Mouse (Mus musculus): ENCODE measurements around the gene 1700122O11Rik.

Gene 1700122O11Rik

DNA sequence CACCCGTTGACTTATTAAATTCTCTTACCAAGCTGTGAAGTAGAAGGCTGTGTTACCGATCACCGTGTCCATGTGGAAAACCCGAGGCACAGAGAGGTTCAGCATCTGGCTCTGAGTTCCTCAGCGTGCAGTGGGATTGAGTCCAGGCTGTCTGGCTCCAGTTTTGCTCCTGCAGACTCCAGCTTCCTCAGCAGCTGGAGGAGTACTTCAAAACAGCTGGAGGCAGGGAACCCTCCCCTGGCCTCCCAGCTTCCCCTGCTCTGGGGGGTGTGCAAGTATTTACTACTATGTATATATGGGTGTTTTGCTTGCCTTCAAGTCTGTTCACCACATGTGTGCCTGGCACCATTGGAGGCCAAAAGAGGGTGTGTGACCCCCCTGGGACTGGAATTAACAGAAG, 9.8 kb downstream of the 1700122O11Rik start:
- no peak for DNase-seq (ENCODE audit: low read depth, low spot score)

DNA sequence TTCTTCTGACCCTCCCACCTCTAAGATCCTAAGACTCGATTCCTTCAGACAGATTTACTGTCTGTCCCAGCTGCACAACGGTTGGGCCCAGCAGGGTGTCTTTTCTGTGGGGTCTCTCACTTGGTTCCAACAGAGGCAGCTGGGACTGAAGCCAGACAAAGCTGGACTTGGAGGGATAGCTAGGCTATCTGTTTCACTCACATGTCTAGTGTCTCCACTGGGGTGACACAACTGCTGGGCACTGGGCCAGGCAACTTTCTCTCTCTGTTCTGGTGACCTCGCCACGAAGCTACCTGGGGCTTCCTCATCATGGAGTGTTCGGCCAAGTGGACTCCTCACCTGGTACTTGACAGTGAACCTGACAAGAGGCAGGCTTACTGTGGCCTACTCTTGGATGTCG, 10.4 kb downstream of the 1700122O11Rik start:
- DNase-seq (ENCODE audit: low read depth, low spot score), result no peak

DNA sequence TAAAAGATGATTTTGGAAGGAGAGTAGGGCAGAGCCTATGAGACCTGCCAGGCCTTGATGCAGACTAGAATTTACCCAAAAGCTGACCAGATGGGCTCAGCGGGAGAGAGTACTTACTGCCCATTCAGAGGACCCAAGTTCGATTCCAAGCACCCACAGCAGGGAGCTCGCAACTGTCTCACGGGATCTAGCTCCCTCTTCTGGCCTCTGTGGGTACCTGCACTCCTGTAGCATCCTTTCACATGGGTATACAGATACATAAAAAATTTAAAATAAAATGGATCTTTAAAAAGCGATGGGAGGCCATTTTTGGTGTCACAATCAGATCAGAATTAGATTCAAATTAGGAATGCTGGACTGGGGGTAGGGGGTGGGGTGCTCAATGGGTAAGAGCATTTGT, 11.1 kb downstream of the 1700122O11Rik start:
- DNase-seq (ENCODE audit: low read depth, low spot score), result no peak

DNA sequence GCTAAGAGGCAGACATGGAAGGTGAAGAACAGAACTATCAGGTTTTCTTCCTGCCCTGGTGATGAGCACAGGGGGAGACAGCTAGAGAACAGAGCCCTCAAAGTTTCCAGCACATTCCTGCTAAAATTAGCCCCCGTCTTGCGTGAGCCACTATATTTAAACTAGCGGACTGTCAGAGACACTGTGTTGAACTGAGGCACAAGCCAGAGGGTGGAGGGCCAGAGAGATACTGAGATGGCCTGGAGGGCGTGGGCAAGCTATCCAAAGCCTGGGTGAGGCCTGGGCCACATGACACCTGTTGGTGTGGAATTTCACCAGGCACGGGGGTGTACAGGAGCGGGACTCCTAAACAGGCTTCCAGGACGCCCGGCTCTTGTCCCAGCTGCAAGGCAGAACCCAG, 14.0 kb downstream of the 1700122O11Rik start:
- no peak for DNase-seq (ENCODE audit: low read depth, low spot score)

DNA sequence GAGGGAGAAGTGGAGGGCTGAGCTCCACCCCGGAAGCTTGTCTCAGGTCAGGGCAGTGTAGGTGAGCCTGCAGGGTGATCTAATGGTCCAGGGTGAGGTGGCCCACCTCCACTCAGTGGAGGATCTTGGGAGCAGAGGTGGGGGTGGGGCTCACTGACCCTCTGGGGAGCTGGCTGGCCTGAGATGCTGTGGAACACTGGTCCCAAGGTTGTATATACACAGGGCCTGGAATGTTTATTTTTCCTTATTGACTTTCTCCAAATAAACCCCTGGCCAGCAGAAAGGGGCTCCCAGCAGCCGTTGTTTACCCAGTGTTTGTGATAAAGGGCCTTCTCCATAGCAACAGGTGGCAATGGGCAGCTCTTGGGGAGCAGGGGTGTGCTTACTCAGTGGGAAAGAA, 18.5 kb downstream of the 1700122O11Rik start:
- DNase-seq (ENCODE audit: low read depth, low spot score), result no peak

DNA sequence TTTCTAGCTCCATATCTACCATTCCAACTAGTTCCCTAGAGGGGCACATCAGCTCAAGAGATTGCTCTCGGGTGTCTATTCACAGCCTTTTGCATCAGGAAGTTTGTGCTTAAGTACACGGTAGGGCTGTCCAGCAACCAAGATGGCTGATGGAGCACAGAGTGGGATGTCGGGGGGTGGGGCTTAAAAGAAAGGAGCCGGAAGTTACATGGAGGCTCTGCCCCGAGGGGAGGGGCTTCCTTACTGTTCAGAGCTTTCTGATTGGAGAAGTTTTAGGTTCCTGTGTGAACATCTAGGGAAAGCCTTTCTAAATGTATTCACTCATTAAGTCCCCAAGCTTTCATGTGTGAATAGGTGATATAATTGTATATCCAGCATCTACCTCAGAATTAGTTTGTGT, 21.5 kb downstream of the 1700122O11Rik start:
- no peak for DNase-seq (ENCODE audit: low read depth, low spot score)

DNA sequence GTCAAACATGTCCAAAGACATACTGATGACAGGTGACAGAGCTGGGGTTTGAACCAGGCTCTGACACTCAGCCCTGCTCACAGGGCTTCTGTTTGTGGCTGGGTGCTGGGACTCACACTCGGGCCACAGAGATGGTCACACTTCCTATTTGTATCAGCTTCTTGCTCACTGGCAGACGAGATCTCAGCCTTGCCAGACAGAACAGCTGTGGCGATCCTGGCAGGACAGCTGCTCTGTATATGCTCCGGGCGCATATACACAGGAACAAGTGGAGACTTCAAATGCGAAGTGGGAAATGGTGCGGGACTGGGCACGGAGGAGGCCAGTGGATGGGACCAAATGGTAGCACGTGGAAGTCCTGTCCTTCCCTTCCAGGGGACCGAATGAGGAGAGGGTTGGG, 25.5 kb downstream of the 1700122O11Rik start:
- no peak for DNase-seq (ENCODE audit: low read depth, low spot score)

DNA sequence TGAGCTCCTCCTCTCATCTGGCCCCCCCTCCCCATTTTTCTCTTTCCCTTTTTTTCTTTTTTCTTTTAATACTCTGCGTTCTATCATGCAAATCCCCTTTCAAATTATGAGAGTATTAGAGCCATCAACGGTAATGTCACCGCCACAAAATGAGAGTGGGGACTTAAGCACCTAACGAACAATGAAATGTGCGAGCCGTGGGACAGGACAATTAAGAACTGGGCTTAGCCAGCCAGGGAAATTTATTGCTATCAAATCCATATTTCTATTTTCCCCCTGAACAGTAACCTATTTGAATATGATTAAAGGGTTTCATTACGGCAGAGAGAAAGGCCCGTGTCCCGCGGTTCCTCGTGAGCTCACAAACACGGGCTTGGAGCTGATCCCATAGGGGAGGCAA, 27.0 kb downstream of the 1700122O11Rik start:
- no peak for DNase-seq (ENCODE audit: low read depth, low spot score)

DNA sequence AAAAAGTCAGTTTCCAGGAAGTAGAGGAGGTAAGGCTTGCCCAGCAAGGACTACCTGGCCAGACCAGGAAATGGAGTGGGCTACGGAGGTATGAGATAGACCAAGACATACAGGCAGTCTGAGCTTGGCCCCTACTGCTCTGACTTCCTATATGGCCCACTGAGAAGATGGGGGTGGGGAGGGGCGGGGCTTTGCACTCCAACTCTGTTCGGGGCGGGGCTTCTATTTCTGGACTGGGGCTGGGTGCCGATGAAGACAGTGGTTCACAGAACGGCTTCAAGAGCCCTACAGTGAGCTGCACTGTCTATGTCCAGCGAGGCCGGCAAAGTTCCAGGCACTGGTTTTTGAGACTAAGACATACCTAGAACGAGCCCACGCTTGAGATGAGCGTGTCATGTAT, 27.8 kb downstream of the 1700122O11Rik start:
- no peak for DNase-seq (ENCODE audit: low read depth, low spot score)

DNA sequence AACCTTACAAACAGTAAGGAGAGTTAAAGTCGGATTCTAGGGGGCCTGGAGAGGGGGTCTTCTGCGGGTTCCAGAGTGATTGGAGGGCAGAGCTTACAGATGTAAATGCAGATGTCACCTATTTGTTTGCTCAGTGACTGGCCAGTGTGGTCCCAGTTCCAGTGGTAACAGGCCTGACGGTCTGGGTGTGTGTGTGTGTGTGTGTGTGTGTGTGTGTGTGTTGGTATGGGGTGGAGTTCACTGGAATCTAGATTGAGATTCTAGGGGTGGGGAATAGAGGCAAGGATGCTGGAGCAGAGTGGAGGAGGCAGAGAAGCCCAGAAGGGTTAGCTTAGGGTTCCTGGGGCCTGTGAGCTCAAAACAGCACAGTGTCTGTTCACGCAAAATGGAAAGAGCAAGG, 32.3 kb downstream of the 1700122O11Rik start:
- no peak for DNase-seq (ENCODE audit: low read depth, low spot score)

DNA sequence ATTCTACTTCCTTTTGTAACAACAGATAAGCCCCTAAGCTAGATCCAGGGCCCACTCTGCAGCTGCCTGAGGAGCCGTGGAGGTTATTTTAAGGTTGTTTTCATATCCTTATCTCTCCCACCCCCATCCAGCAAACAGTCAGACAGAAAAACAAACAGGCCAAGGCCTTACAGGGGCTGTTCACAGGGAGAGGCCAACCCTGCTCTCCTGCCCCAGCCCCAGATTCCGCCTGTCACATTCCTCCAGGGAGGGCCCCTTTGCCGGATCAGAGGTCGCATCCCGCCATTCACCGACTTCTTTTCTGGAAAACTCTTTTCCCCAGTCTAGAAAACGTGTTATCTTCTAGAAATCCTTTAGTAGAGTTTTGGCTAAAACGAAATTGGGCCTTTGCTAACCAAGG, 33.0 kb downstream of the 1700122O11Rik start:
- DNase-seq (ENCODE audit: low read depth, low spot score), result no peak

DNA sequence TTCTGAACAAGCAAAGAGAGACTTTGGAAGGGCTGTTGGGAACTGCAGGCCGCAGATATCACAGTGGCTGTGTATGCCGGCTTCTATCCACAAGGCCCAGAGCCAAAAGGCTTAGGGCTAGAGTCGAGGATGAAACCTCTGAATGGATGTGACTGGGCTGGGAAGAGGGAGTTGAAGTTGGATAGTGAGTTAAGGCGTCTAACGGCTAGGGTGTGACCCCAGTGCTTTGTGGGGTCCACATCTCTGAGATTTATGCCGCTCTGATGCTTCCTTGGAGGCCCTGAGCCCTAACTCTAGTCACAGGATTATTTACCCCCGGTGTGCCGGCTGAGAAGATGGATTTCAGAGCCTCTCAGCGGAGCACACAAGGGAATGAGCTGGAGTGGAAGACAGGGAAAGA, 33.5 kb downstream of the 1700122O11Rik start:
- DNase-seq (ENCODE audit: low read depth, low spot score), result no peak

DNA sequence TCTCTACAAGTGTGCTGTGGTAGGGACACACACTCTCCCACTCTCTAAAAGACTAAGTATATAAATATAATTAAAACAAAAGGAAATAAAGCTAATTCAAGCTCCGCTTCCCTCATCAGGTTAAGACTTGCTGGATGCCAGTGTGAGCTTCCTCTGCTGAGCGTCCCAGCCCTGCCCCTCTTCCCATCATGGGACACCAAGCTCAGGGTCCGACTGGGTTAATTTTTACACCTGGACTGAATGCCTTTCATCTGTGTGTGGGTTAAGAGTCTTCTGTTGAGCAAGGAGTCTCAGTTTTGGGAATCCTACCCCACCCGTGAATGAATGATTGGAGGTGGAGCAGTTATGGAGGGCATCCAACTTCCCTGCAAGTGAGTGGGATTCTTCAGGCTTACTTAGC, 35.6 kb downstream of the 1700122O11Rik start:
- no peak for DNase-seq (ENCODE audit: low read depth, low spot score)

DNA sequence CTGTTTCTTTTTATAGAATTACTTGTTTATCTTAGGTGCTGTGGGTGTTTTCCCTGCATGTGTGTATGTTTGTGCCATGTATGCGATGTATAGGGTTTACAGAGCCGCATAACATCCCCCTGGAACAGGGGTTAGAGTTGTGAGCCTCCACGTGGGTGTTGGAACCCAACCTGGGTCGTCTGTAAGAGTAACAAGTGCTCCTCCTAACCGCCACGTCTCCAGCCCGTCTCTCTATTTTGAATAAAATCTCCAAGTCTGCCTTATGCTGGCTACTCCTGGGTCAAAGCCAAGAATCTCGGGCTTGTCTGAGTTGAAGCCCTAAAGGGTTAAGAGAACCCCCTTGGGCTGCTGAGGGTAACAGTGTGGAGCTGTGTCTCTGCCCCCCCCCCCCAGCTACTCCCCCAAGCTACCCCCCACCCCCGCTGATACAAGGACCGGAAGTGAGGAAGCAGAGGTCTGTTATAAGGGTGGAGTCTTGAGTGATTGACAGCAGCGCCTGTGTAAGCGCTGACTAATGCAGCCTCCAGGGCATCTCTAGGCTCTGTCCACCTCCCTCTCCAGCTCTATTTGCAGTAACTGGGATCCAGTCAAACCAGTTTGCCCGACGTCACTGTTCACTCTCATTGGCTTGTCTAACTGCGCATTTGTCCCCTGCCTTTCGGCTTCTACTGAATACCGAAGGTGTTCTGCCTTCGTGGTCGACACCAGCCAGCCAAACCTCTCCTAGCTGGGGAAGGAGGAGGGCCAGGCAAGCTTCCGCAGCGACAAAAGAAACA, 36.3 kb downstream of the 1700122O11Rik start:
- peak; percentile 42 for DNase-seq (ENCODE audit: low read depth, low spot score)

DNA sequence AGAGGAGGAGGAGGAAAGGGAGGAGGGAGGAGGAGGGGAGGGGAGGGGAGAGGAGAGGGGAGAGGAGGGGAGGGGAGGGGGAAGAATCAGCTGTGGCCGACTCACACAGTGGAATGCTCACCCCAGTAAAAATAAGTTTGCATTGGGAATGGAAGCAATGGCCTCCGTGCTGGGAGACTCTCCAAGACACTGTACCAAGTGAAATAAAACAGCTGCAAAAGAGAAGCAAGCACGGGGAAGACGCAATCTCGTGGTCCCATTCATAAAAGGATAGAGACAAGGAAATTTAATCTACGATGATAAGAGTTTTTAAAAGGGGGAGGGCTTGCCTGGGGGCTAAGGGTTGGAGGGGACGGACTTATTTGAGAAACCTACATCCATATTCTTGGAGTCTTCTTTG, 36.9 kb downstream of the 1700122O11Rik start:
- no peak for DNase-seq (ENCODE audit: low read depth, low spot score)

DNA sequence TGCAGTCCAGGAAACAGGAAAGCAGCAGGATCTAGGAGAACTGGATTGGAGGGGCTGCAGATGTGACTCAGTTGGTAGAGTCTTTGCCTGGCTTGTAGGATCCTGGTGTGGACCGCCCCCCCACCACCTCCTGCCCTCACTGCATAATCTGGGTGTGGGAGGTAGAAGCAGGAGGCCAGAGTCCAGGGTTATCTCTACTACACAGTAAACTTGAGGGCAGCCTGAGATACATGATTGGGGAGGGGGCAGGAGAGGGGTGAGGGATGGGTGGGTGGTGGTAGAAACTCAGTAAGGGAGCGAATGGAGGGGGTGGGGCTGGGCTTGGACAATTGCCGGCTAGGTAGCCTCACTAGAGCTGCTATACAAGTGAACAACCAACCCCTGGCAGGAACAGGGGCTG, 38.3 kb downstream of the 1700122O11Rik start:
- no peak for DNase-seq (ENCODE audit: low read depth, low spot score)

DNA sequence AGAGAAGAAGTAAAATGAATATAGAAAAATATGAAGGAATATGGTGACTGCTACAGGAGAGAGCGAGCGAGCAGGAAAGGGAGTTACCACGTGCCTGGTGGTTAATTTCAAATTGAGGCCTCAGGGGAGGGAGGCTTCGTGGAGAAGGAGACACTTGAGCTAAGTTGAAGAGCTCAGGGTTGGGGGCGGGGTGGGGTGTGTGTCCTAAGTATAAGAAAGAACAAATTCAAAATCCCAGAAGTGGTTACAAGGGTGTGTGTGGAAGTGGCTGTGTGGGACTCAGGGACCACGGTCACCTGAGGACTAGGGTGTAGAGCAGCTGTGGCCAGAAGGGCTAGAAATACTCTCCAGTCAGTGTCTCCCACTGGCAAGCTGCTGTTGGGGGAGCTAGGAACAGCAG, 38.7 kb downstream of the 1700122O11Rik start:
- DNase-seq (ENCODE audit: low read depth, low spot score), result no peak

DNA sequence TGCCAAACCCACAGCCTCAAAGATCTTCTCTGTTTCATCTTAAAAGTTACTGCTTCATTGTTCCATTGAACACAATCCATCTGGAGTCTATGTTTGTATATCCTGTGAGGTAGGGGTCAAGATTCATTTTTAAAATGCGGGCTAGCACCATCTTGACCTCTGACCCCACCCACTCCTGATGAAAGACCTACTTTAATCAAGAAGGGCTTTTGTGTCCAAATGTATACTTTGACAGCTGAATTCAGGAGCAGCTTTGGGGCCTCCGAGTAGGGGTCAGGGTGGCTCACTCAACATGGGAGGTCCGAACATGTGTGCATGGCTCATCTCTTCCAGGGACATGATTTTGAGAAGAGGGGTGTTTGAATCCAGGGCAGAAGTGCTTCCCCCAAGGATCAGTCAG, 40.3 kb downstream of the 1700122O11Rik start:
- DNase-seq (ENCODE audit: low read depth, low spot score), result no peak

DNA sequence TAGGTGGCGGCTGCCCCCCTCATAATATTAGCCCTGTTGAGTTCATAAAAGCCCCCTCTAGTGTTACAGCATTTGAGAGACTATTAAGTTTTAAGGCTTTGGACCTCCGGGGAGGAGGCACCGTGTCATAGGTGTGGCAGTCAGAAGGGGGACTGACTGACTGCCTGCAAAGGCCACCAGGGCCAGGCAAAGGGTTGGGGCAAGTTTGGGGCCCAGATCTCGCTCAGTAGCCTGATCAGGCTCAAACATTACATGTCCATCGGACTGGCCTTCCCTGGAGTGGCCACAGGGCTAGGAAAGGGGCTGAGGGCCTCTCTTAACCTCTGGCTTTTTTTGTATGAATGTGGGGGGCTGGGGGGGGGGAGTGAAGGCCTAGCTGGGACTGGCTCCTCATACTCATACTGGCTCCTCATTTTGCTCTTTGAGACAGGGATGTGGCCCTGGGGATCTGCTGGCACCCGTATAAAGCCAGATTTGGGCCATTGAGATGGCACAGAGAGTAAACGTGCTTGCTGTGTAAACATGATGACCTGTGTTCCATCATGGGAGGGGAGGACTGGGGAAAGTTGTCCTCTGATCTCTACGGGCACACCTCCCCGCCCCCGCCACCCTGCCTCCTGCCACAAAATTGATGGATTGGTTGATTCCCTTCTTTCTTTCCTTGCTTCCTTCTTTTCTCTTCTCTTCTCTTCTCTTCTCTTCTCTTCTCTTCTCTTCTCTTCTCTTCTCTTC, 47.5 kb downstream of the 1700122O11Rik start:
- DNase-seq (ENCODE audit: low read depth, low spot score), result no peak

DNA sequence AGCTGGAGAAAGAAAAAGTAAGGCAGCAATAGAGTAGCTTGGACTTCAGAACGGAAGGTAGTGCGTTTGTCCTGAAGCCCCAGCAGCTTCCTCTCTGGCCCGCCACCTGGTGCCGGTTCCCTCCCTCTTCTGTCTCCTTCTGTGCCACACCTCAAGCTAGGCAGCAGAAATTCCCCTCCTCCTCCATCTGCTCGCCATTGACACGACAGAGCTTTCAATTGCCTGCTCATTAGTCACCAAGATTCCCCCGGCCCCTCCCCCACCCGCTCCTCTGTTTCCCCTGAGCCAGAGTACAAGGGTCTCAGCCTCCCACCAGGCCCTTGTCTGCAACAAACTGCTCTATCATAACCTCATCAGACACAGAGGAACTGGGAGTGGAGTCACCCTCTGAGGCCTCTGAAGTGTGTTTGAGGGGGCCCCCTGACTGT, 48.1 kb downstream of the 1700122O11Rik start:
- no peak for DNase-seq (ENCODE audit: low read depth, low spot score)

DNA sequence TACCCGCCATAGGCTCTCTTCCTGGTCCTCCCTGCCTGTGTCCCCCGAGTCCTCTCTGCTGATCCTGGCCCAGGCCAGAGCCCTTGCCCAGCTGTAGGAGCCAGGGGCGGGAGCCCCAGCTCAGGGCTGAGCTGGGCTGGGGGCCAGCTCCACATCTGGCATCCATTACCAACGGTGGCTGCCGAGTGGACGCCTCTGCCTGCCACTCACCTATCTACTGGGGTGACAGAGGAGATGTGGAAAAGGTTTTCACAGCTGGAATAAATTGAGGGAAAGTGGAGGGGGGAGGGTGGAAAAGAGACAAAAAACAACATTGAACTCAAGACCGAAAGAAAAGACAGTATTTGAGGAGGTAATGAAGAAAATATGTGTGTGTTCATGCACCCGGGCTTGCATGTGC, 49.3 kb downstream of the 1700122O11Rik start:
- DNase-seq (ENCODE audit: low read depth, low spot score), result no peak

DNA sequence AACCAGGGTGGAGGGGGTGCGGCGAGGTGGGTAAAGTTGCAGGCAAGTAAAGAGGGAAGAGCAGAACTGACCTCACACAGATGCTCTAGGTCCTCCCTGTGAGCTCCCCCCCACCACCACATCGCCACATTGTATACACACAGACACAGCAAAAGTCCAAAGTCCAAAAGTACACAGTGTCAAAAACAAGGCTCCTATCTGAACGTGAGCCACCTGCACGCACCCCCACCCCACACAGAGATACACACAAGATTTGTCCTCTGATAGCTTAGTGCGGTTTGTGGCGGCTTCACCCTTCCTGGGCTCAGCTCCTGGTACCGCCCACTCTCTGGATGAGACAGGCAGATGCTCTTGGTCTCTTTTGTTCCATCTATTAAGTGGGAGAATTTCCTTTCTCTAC, 50.0 kb downstream of the 1700122O11Rik start:
- DNase-seq (ENCODE audit: low read depth, low spot score), result no peak
